Mouse (Mus musculus) spleen, adult 2 months (tissue): Measurements from ENCODE around the gene Dlgap4. TPM values are rescaled to one million over a fixed set of nuclear protein-coding genes. Genes with fewer than 3 reads are reported as not detected.

ENCODE experiments used
- DNase-seq, 2 experiments: peaks; one replicate each; pipeline versions ENCODE4 v3.0.0 to v3.0.0-alpha.2; 2012 to 2021; ENCODE audit warnings: low spot score in 2 of 2, low read depth in 1 of 2
- H3K27ac ChIP-seq: fragments of 200-500 bp; 2 replicates; pipeline ENCODE4 v1.5.1; 2012; ENCODE audit warnings: low read length, inconsistent platforms; ENCODE audit not compliant: insufficient read depth
- H3K27me3 ChIP-seq: fragments of 200-500 bp; 2 replicates; pipeline ENCODE4 v1.6.1; 2012; ENCODE audit warnings: mild to moderate bottlenecking, moderate library complexity, low read length, inconsistent platforms; ENCODE audit not compliant: control insufficient read depth, insufficient read depth
- H3K36me3 ChIP-seq: fragments of 200-500 bp; 2 replicates; pipeline ENCODE4 v1.6.1; 2012; ENCODE audit warnings: mild to moderate bottlenecking, low read length, inconsistent platforms; ENCODE audit not compliant: control insufficient read depth, insufficient read depth
- H3K4me1 ChIP-seq: fragments of 200-500 bp; 2 replicates; pipeline ENCODE4 v1.6.1; 2011; ENCODE audit warnings: inconsistent platforms; ENCODE audit not compliant: control insufficient read depth, insufficient read depth, insufficient read length
- H3K4me3 ChIP-seq: fragments of 200-500 bp; 2 replicates; pipeline ENCODE4 v1.5.1; 2011; ENCODE audit warnings: mild to moderate bottlenecking, inconsistent platforms; ENCODE audit not compliant: insufficient read depth, insufficient read length; ENCODE audit errors: extremely low read depth
- CTCF ChIP-seq: fragments of 200-500 bp; IDR thresholded peaks from 2 replicates; pipeline ENCODE4 v1.5.1; 2011; ENCODE audit warnings: mild to moderate bottlenecking, inconsistent platforms; ENCODE audit not compliant: insufficient read depth, insufficient read length, insufficient replicate concordance; ENCODE audit errors: extremely low read depth
- POLR2A ChIP-seq: fragments of 200-500 bp; IDR thresholded peaks from 2 replicates; pipeline ENCODE4 v1.6.1; 2011; ENCODE audit warnings: low read depth, low read length, inconsistent platforms
- WGBS: fragments of 180-500 bp; shearing (Covaris S2); methylation state at CpG from one replicate; pipeline ENCODE4 v1.1.7; 2018; 5-methylcytosine and 5-hydroxymethylcytosine counted together
- polyA plus RNA-seq: library from polyadenylated mRNA; depleted of rRNA; stranded (reverse); fragments of >200 nt; gene quantifications from 2 replicates; pipeline ENCODE4 v1.2.3, GENCODE M21; 2012

Dlgap4 gene
- polyA plus RNA-seq, 1 experiment: 61.8 TPM

GRCm38 (mm10) chr2:156617536-156617935, 4.0 kb downstream of the Dlgap4 start:
- WGBS: 41% methylated on average over 11 of the region's 11 CpGs
- no peak for DNase-seq
- TF ChIP-seq CTCF: no peak
- no peak for TF ChIP-seq POLR2A
- Histone ChIP-seq H3K27me3 (peaks cover 22% of the 10 kb centered on the region), H3K4me3 (no peak overlapping the region), H3K4me1 (peaks cover 8% of the 10 kb centered on the region), H3K27ac (no peak overlapping the region), H3K36me3 (no peaks in the 10 kb centered on the region)

DNA sequence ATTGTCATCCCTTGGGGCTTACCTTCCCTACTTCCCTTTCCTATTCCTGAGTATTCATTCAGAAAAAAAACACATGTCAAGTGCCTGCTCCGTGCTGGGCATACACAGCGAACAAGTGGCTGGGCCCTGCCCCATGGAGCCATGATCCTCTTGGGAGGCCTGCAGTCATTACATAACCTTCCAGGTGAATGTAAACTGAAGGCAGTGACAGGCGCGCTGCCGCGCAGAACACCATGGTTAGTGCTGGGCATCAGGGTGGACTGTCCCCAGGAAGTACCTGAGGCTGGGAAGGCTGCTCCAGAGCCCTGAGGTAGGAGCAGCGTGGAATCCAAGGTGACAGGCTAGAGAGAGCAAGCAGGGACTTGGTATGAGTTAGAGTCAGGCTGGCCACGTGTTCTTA, 7.4 kb downstream of the Dlgap4 start:
- Histone ChIP-seq H3K27me3 (no peaks in the 10 kb centered on the region; the same call in 1 of the 2 replicates), H3K4me3 (no peak overlapping the region), H3K36me3 (no peaks in the 10 kb centered on the region), H3K4me1 (no peaks in the 10 kb centered on the region), H3K27ac (no peak overlapping the region)
- no peak for DNase-seq
- 77% methylated on average over 8 of the region's 8 CpGs for WGBS
- TF ChIP-seq POLR2A (no peak), CTCF (no peak)

- no peaks in the 10 kb centered on the region; the same call in 1 of the 2 replicates for H3K27me3 ChIP-seq
- no peaks in the 10 kb centered on the region for H3K4me1 ChIP-seq
- DNase-seq: no peak
- H3K4me3 ChIP-seq: no peak overlapping the region
- WGBS: 75% methylated on average over 5 of the region's 5 CpGs
- H3K36me3 ChIP-seq: no peaks in the 10 kb centered on the region
- no peak overlapping the region for H3K27ac ChIP-seq
- no peak for TF ChIP-seq CTCF
- no peak for TF ChIP-seq POLR2A
Observed at GRCm38 (mm10) chr2:156621449-156621848, 7.9 kb downstream of the Dlgap4 start.

GRCm38 (mm10) chr2:156622192-156622591, 8.7 kb downstream of the Dlgap4 start:
- DNase-seq: no peak
- Histone ChIP-seq H3K36me3 (no peaks in the 10 kb centered on the region), H3K4me1 (no peaks in the 10 kb centered on the region), H3K27ac (no peak overlapping the region), H3K27me3 (no peaks in the 10 kb centered on the region), H3K4me3 (no peak overlapping the region)
- WGBS: 84% methylated on average over 6 of the region's 6 CpGs
- no peak for TF ChIP-seq POLR2A
- no peak for TF ChIP-seq CTCF

GRCm38 (mm10) chr2:156623246-156623645, 9.7 kb downstream of the Dlgap4 start:
- H3K4me1 ChIP-seq: no peaks in the 10 kb centered on the region
- TF ChIP-seq POLR2A (no peak), CTCF (no peak)
- DNase-seq: no peak
- 76% methylated on average over 2 of the region's 2 CpGs for WGBS
- no peak overlapping the region for H3K4me3 ChIP-seq
- H3K27me3 ChIP-seq: no peaks in the 10 kb centered on the region
- no peaks in the 10 kb centered on the region for H3K36me3 ChIP-seq
- no peak overlapping the region for H3K27ac ChIP-seq

DNA sequence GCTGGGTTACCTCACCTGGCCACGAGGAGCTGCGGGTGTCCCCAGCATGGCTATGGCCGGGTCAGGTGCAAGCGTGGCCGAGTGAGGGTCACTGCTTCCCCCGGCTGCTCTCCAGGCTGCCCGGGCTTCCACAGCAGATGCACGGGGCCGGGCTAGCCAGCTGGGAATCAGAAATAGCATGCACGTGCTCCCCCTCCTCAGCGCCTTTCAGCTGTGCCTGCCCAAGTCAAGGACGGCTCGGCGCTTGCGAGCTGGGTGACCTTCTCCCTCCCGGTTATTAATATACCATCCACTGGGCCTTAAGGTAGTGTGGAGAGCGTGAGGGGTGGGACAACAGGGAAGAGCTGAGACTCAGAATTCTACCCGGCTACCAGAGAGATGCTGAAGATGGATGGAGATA, 11.8 kb downstream of the Dlgap4 start:
- Histone ChIP-seq H3K27me3 (no peaks in the 10 kb centered on the region), H3K36me3 (no peaks in the 10 kb centered on the region), H3K27ac (no peak overlapping the region), H3K4me3 (no peak overlapping the region), H3K4me1 (no peaks in the 10 kb centered on the region)
- DNase-seq: no peak
- TF ChIP-seq CTCF: no peak
- TF ChIP-seq POLR2A: no peak
- 87% methylated on average over 18 of the region's 18 CpGs for WGBS

- Histone ChIP-seq H3K4me1 (no peaks in the 10 kb centered on the region), H3K27ac (no peak overlapping the region), H3K27me3 (no peaks in the 10 kb centered on the region), H3K4me3 (no peak overlapping the region), H3K36me3 (no peaks in the 10 kb centered on the region)
- DNase-seq: no peak
- 79% methylated on average over 9 of the region's 9 CpGs for WGBS
- TF ChIP-seq POLR2A: no peak
- no peak for TF ChIP-seq CTCF
Observed at GRCm38 (mm10) chr2:156626119-156626518, 12.6 kb downstream of the Dlgap4 start.
